Mouse (Mus musculus): Measurements from ENCODE around the gene Atxn7l3b. TPM values are rescaled to one million over a fixed set of nuclear protein-coding genes. Genes with fewer than 3 reads are reported as not detected.

Gene Atxn7l3b
- 24.5 and 40.1 TPM in 2 replicates for total RNA-seq (2012; rRNA removed)

- peak within 1 kb of the TSS; percentile 92 for H3K9ac ChIP-seq (ENCODE audit: insufficient read depth, low read depth, low read length, poor library complexity, severe bottlenecking)
- no peak within 1 kb of the TSS for H3K27ac ChIP-seq (ENCODE audit: insufficient read depth, low read depth, low read length, poor library complexity, severe bottlenecking)
- peak within 1 kb of the TSS; percentile 86 to 87 for H3K4me3 ChIP-seq (ENCODE audit: insufficient read depth in 1 of 2, low read depth in 1 of 2, low read length in 2 of 2, poor library complexity in 1 of 2, severe bottlenecking in 1 of 2)
- H3K9me3 ChIP-seq (ENCODE audit: control insufficient read depth, insufficient read depth, low read depth, low read length), result no peaks in the 10 kb centered on the region
- peaks cover 9% of the 10 kb centered on the region for H3K36me3 ChIP-seq (ENCODE audit: control insufficient read depth, insufficient read depth, low read length, poor library complexity, severe bottlenecking)
- in situ Hi-C loops (cut with MboI; ENCODE audit: low sequenced_read_pairs in 2 of 2, unreplicated experiment in 2 of 2), result no loop called here
- H3K4me1 ChIP-seq (ENCODE audit: control insufficient read depth in 2 of 2, insufficient read depth in 2 of 2, low read length in 2 of 2, poor library complexity in 1 of 2), result peaks cover 0 to 5% of the 10 kb centered on the region in 2 experiments; a peak in 2 of 4 replicates
- peak; percentile 78 for DNase-seq (ENCODE audit: low read depth, low spot score)
- no peak for TF ChIP-seq MAFK (IDR thresholded peaks at IDR 0.05; ENCODE audit: insufficient read depth, low read depth, low read length)
- peak; percentile 59; the same call in 1 of the 2 replicates for TF ChIP-seq HCFC1 (IDR thresholded peaks at IDR 0.05; ENCODE audit: borderline replicate concordance, insufficient read depth, low read length)
These were observed at the start of gene Atxn7l3b for GRCm38 (mm10) chr10:112928452-112929221. Atxn7l3b (minus strand) TSS chr10:112929001.

- Histone ChIP-seq H3K4me1 (ENCODE audit: control insufficient read depth in 2 of 2, insufficient read depth in 2 of 2, low read length in 2 of 2, poor library complexity in 1 of 2) (no peaks in the 10 kb centered on the region), H3K9me3 (ENCODE audit: control insufficient read depth, insufficient read depth, low read depth, low read length) (no peaks in the 10 kb centered on the region), H3K4me3 (ENCODE audit: insufficient read depth in 1 of 2, low read depth in 1 of 2, low read length in 2 of 2, poor library complexity in 1 of 2, severe bottlenecking in 1 of 2) (no peak overlapping the region), H3K27ac (ENCODE audit: insufficient read depth, low read depth, low read length, poor library complexity, severe bottlenecking) (no peak overlapping the region), H3K36me3 (ENCODE audit: control insufficient read depth, insufficient read depth, low read length, poor library complexity, severe bottlenecking) (no peaks in the 10 kb centered on the region), H3K9ac (ENCODE audit: insufficient read depth, low read depth, low read length, poor library complexity, severe bottlenecking) (no peak overlapping the region)
- TF ChIP-seq ZNF384 (IDR thresholded peaks at IDR 0.05; ENCODE audit: low read depth, low read length), result no peak
- no peak for TF ChIP-seq HCFC1 (IDR thresholded peaks at IDR 0.05; ENCODE audit: borderline replicate concordance, insufficient read depth, low read length)
- TF ChIP-seq ZC3H11A (IDR thresholded peaks at IDR 0.05; ENCODE audit: borderline replicate concordance, low read depth, low read length), result no peak
- no peak for TF ChIP-seq MAFK (IDR thresholded peaks at IDR 0.05; ENCODE audit: insufficient read depth, low read depth, low read length)
- TF ChIP-seq CHD2 (IDR thresholded peaks at IDR 0.05; ENCODE audit: low read depth, low read length), result no peak
- no peak for DNase-seq (ENCODE audit: low read depth, low spot score)
- in situ Hi-C loops (cut with MboI; ENCODE audit: low sequenced_read_pairs in 2 of 2, unreplicated experiment in 2 of 2), result no loop called here
These were observed 48.8 kb upstream of the Atxn7l3b start for GRCm38 (mm10) chr10:112977586-112977985.

GRCm38 (mm10) chr10:112973286-112974026 lies 44.7 kb upstream of the Atxn7l3b start:
- DNase-seq (ENCODE audit: low read depth, low spot score), result no peak
- Histone ChIP-seq H3K4me1 (ENCODE audit: control insufficient read depth in 2 of 2, insufficient read depth in 2 of 2, low read length in 2 of 2, poor library complexity in 1 of 2) (no peaks in the 10 kb centered on the region), H3K9me3 (ENCODE audit: control insufficient read depth, insufficient read depth, low read depth, low read length) (no peaks in the 10 kb centered on the region), H3K27ac (ENCODE audit: insufficient read depth, low read depth, low read length, poor library complexity, severe bottlenecking) (no peak overlapping the region), H3K4me3 (ENCODE audit: insufficient read depth in 1 of 2, low read depth in 1 of 2, low read length in 2 of 2, poor library complexity in 1 of 2, severe bottlenecking in 1 of 2) (no peak overlapping the region), H3K36me3 (ENCODE audit: control insufficient read depth, insufficient read depth, low read length, poor library complexity, severe bottlenecking) (no peaks in the 10 kb centered on the region), H3K9ac (ENCODE audit: insufficient read depth, low read depth, low read length, poor library complexity, severe bottlenecking) (no peak overlapping the region)
- no peak for TF ChIP-seq CHD2 (IDR thresholded peaks at IDR 0.05; ENCODE audit: low read depth, low read length)
- TF ChIP-seq ZNF384 (IDR thresholded peaks at IDR 0.05; ENCODE audit: low read depth, low read length), result no peak
- no peak for TF ChIP-seq ZC3H11A (IDR thresholded peaks at IDR 0.05; ENCODE audit: borderline replicate concordance, low read depth, low read length)
- TF ChIP-seq HCFC1 (IDR thresholded peaks at IDR 0.05; ENCODE audit: borderline replicate concordance, insufficient read depth, low read length), result no peak
- no peak for TF ChIP-seq MAFK (IDR thresholded peaks at IDR 0.05; ENCODE audit: insufficient read depth, low read depth, low read length)
- in situ Hi-C loops (cut with MboI; ENCODE audit: low sequenced_read_pairs in 2 of 2, unreplicated experiment in 2 of 2), result no loop called here

- Histone ChIP-seq H3K36me3 (ENCODE audit: control insufficient read depth, insufficient read depth, low read length, poor library complexity, severe bottlenecking) (no peaks in the 10 kb centered on the region), H3K9me3 (ENCODE audit: control insufficient read depth, insufficient read depth, low read depth, low read length) (no peaks in the 10 kb centered on the region), H3K27ac (ENCODE audit: insufficient read depth, low read depth, low read length, poor library complexity, severe bottlenecking) (no peak overlapping the region), H3K9ac (ENCODE audit: insufficient read depth, low read depth, low read length, poor library complexity, severe bottlenecking) (no peak overlapping the region), H3K4me1 (ENCODE audit: control insufficient read depth in 2 of 2, insufficient read depth in 2 of 2, low read length in 2 of 2, poor library complexity in 1 of 2) (no peaks in the 10 kb centered on the region), H3K4me3 (ENCODE audit: insufficient read depth in 1 of 2, low read depth in 1 of 2, low read length in 2 of 2, poor library complexity in 1 of 2, severe bottlenecking in 1 of 2) (no peak overlapping the region)
- TF ChIP-seq MAFK (IDR thresholded peaks at IDR 0.05; ENCODE audit: insufficient read depth, low read depth, low read length), result no peak
- TF ChIP-seq ZNF384 (IDR thresholded peaks at IDR 0.05; ENCODE audit: low read depth, low read length), result no peak
- TF ChIP-seq CHD2 (IDR thresholded peaks at IDR 0.05; ENCODE audit: low read depth, low read length), result no peak
- no peak for TF ChIP-seq HCFC1 (IDR thresholded peaks at IDR 0.05; ENCODE audit: borderline replicate concordance, insufficient read depth, low read length)
- TF ChIP-seq ZC3H11A (IDR thresholded peaks at IDR 0.05; ENCODE audit: borderline replicate concordance, low read depth, low read length), result no peak
- DNase-seq (ENCODE audit: low read depth, low spot score), result no peak
- in situ Hi-C loops (cut with MboI; ENCODE audit: low sequenced_read_pairs in 2 of 2, unreplicated experiment in 2 of 2), result no loop called here
These were observed 41.3 kb upstream of the Atxn7l3b start for GRCm38 (mm10) chr10:112970002-112970589.
